Mouse (Mus musculus): ENCODE results near the gene Hist1h3h. TPM values are rescaled to one million over a fixed set of nuclear protein-coding genes. Genes with fewer than 3 reads are reported as not detected.

The Hist1h3h gene
- total RNA-seq, 2 experiments from 2014 or later = 51.7 to 65.0 TPM

GRCm38 (mm10) chr13:21722993-21723836, 5.8 kb downstream of the Hist1h3h start:
- DNase-seq (ENCODE audit: extremely low spot score in 1 of 2, low spot score in 1 of 2) = no peak

DNA sequence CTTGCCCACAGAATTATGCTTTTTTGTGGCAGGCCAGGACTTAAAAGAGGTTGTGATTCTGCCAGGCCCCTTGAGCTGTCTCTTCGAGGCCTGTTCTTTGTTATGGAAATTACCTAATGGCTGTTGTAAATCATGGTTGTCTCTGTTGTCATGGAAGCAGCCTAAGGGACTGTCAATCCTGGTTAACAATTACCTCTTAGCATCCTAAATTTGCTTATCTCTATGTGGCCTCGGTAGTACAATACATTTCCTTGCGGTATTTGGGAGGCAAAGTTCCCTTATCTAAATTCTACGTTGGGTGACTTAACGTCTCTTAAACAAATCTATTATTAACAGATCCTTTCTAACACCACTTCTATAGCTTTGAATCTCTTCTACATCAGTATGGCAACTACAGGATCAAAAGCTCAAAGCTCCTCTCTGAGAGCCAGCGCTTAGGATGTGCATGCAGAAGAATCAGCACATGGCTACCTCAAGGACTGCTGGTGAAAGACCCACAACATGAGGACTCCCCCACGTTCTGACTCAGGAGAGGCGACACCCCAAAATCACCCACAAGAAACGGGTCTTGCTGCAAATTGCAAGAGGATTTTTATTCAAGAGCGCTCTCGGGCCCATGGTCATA, 10.6 kb downstream of the Hist1h3h start:
- DNase-seq (ENCODE audit: extremely low spot score in 1 of 2, low spot score in 1 of 2) = no peak

GRCm38 (mm10) chr13:21729544-21729943, 12.1 kb downstream of the Hist1h3h start:
- DNase-seq (ENCODE audit: extremely low spot score in 1 of 2, low spot score in 1 of 2) = no peak

DNA sequence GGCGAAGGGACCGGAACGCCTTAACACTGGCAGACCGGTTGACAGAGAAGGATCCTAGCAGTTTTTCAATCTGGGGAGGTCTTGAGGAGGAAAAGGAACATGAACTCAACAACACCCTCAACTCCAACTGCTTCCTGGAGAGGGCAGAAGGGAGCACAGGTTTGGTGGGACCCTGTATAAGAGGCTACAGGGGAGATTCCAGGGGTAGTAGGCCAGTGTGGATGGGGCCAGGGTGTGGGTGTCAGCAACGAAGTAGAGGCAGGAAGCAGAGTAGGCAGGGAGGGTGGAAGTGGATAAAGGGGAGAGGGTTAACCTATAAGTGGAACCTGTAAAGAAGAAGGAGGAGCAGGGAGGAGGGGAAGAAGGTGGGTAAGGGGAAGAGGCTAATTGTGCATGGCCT, 16.0 kb downstream of the Hist1h3h start:
- DNase-seq (ENCODE audit: extremely low spot score in 1 of 2, low spot score in 1 of 2) = no peak

- peak; percentile 26 to 65 for DNase-seq (ENCODE audit: extremely low spot score in 1 of 2, low spot score in 1 of 2)
Observed at GRCm38 (mm10) chr13:21734010-21734905, 16.8 kb downstream of the Hist1h3h start.

GRCm38 (mm10) chr13:21734906-21735767, 17.7 kb downstream of the Hist1h3h start, which contains the start of gene Hist1h4j:
Gene Hist1h4j, plus strand, starts transcription at chr13:21735064.
- DNase-seq (ENCODE audit: extremely low spot score in 1 of 2, low spot score in 1 of 2) = peak; percentile 52 to 69

DNA sequence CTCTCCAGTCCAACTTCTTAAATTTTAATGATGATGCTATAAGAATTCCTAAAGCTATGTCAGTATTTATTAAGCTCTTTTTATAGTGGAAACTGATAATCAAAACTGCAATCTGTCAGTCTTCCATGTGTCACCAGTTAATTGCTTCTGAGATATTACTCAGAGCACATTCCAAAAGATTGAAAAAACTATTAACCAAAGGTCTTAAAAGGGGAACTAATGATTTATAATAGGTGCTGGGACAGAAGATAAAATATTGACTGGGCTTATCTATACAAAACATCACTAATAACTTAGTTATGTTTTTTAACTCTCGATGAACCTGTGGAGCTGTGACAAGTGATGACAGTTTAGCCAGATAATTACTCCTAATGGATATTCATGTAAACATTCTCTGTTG, 27.5 kb downstream of the Hist1h3h start:
- no peak for DNase-seq (ENCODE audit: extremely low spot score in 1 of 2, low spot score in 1 of 2)

DNA sequence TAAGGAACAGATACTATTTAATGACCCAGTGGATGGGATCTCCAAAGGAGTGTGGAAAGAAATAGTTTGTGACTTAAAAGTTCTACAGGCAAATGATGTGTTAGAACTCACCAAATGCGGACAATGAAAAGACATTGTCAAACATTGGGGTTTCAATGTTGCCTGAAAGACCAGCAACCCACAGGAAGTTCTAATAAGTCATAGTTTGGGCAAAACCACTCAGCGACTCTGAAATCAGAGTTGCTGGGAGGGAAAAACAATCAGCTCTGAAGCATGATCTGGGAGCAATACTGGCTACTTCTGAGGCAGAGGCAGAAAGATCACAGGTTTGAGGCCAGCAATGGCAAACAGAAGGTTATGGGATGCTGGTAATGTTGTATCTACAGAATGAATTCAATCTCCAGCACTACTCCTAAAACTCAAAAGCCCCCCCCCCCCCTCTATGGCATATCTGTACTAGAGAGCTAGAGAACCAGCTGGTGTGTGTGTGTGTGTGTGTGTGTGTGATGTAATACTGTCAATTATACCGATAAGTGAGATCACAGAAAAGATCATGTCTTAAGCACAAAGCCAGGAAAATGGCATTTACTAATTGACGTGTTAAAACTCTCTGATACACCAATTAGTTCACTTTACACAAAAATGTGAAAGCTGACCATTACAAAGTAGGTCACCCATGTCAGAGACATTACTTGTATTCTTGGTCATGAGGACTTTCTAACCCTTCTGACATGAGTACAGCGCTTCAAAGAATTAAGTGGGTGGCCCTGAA, 32.1 kb downstream of the Hist1h3h start:
- no peak for DNase-seq (ENCODE audit: extremely low spot score in 1 of 2, low spot score in 1 of 2)

DNA sequence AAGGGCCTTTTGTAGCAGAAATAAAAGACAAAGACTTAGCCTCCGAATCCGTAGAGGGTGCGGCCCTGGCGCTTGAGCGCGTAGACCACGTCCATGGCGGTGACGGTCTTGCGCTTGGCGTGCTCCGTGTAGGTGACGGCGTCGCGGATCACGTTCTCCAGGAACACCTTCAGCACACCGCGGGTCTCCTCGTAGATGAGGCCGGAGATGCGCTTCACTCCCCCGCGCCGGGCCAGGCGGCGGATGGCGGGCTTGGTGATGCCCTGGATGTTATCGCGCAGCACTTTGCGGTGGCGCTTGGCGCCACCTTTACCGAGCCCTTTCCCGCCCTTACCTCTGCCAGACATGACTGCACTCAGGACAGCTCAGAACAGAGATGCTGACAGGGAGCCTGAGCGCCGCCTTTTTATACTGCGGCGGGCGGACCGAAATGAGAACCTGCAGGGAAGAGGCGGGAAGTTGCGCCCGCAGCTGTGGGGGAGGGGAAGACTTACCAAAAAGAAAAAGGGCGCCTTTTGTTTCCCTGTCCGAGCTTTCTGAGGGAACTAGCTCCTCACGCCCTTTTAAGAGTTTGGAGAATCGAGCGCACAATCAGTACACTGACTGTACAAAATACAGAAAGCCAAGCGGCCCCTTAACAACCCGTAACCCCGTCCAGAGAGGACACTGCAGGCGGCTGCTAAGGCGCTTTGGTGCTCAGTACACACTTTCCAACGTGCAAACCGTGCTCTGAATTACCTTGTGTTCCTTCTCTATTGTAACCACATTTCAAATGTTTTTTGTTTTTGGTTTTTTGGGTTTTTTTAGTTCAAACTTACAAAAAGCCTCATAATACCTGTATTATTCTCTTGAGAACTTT, 32.9 kb downstream of the Hist1h3h start, which contains the start of gene Hist1h4k:
Gene Hist1h4k, minus strand, starts transcription at position 347 of the 859 bp plus-strand sequence.
- DNase-seq (ENCODE audit: extremely low spot score in 1 of 2, low spot score in 1 of 2) = peak; percentile 90 to 91

DNA sequence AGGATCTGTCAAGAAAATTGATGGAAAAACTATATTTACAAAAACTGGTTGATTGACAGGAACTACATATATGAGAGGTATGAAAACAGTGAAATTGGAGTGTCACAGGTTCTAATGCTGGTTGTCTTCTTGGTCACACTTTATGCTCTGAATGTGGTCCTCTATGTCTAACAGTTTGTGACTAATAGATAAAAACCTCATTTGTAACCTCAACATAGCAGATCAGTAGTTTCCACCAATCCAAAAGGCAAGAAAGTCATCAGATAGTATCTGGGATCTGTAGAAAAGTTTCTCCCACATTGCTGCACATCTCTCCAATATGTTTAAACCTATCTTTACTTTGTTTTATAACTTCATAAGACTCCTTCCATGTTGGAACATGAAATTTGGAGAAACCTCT, 34.0 kb downstream of the Hist1h3h start:
- DNase-seq (ENCODE audit: extremely low spot score in 1 of 2, low spot score in 1 of 2) = no peak

DNA sequence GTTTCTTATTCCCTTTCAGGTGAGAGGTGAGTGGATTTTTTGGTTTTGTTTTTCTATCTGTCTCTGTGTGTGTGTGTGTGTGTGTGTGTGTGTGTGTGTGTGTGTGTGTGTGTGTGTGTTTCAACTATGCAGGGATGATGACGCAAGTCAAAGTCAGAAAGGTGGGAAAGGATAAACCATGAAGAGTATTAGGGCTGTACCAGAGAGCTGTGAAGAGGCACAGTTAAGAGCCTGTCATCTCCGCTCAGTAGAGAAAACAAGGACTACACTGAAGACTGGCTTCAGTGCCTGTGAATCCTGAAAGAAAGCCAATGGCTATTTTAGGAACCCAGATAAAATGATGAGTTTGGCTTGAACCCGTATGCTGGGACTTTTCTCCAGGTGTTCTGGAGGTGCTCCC, 34.4 kb downstream of the Hist1h3h start:
- no peak for DNase-seq (ENCODE audit: extremely low spot score in 1 of 2, low spot score in 1 of 2)

DNA sequence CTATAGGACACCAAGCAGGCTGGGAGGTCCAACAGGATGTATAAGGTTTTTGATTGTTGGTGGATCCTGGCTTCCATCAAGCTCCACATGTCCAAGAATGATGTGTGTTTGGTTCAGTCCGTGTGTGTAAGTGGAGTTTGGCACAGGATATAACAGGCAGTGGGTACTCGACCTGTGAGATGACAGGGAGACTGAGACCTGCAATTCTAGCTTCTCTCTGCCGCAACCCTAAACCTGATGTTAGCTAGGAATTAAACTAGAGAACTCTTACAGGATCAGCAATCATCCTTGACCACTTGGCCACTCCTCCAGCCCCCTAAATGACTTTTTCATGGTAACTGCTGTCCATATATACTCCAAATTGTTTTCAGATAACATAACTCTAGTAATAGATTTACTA, 34.9 kb downstream of the Hist1h3h start:
- no peak for DNase-seq (ENCODE audit: extremely low spot score in 1 of 2, low spot score in 1 of 2)

- DNase-seq (ENCODE audit: extremely low spot score in 1 of 2, low spot score in 1 of 2) = no peak
Observed at GRCm38 (mm10) chr13:21753051-21753523, 35.6 kb downstream of the Hist1h3h start.

DNA sequence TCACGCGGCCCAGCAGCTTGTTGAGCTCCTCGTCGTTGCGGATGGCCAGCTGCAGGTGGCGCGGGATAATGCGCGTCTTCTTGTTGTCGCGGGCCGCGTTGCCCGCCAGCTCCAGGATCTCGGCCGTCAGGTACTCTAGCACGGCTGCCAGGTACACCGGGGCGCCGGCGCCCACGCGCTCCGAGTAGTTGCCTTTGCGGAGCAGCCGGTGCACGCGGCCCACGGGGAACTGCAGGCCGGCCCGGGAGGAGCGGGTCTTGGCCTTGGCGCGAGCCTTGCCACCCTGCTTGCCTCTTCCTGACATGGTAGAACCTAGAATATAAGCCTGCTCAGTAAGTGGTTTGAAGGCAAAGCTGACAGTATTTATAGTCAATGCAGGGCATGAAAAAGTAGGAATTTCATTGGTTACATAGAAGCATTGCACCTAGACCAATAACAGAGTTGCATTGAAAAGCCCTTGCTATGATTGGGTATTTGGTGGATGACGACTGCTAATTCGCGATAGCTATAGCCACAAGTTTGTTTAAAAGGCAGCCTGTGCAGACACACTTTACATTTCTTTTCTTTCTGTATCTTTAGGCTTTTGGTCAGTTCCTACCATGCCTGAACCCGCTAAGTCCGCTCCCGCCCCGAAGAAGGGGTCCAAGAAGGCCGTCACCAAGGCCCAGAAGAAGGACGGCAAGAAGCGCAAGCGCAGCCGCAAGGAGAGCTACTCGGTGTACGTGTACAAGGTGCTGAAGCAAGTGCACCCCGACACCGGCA, 36.2 kb downstream of the Hist1h3h start, which contains the start of the genes Hist1h2ak and Hist1h2bn:
Gene Hist1h2ak, minus strand, starts transcription at position 304 of the 762 bp plus-strand sequence.
Gene Hist1h2bn, plus strand, starts transcription at position 600 of the 762 bp plus-strand sequence.
- peak; percentile 32 to 50 for DNase-seq (ENCODE audit: extremely low spot score in 1 of 2, low spot score in 1 of 2)

DNA sequence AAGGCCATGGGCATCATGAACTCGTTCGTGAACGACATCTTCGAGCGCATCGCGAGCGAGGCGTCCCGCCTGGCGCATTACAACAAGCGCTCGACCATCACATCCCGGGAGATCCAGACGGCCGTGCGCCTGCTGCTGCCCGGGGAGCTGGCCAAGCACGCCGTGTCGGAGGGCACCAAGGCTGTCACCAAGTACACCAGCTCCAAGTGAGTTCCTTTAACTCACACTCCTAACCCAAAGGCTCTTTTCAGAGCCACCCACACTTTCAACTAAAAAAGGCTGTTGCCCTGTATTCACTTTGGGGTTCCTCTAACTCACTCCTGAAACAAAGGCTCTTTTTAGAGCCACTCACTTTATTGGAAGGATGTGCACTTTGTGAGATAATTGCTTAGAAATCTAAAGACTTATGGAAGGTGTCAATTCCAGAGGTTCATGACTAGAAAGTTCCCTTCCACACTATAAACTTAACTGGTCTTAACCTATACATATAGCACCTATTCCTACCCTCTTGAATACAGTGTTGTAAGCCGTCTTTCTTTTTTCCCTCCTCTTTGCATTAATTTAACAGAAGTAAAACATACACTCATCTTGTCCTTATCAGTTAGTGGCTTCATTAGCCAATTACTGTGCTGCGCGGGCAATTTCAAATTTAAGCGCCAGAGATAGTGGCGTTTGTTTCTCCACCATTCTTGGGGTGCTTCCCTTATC, 37.0 kb downstream of the Hist1h3h start:
- peak in 1 of 2 experiments; percentile 47 for DNase-seq (ENCODE audit: extremely low spot score in 1 of 2, low spot score in 1 of 2)

GRCm38 (mm10) chr13:21755707-21756106, 38.2 kb downstream of the Hist1h3h start:
- no peak for DNase-seq (ENCODE audit: extremely low spot score in 1 of 2, low spot score in 1 of 2)
